Mouse (Mus musculus): ENCODE results near the gene Scn1b. TPM values are rescaled to one million over a fixed set of nuclear protein-coding genes. Genes with fewer than 3 reads are reported as not detected.

The Scn1b gene
- total RNA-seq, 4 experiments from 2014 or later: 14.2 to 27.2 (median 18.9) TPM

DNA sequence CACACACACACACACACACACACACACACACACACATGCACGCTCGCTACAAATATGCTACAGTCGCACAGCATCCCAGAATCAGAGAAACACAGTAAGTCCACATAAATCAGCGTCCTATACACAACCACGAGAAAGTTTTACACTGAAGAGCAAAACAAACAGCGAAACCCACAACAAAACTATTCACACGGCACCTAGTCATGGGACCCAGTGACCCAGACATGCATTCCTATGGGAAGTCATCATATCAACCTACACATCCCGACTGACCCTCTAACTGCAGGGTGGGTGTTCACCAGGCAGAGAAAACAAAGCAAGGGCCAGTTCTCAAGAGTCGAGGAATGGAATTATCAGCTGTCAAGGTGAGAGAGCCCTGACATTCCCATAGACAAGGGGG is 22.5 kb upstream of the Scn1b start:
- no peak for DNase-seq

GRCm38 (mm10) chr7:31148756-31149155 is 22.0 kb upstream of the Scn1b start:
- no peak for DNase-seq

GRCm38 (mm10) chr7:31148086-31148485 is 21.3 kb upstream of the Scn1b start:
- DNase-seq: no peak

GRCm38 (mm10) chr7:31145596-31146160 is 18.9 kb upstream of the Scn1b start:
- no peak for DNase-seq

DNA sequence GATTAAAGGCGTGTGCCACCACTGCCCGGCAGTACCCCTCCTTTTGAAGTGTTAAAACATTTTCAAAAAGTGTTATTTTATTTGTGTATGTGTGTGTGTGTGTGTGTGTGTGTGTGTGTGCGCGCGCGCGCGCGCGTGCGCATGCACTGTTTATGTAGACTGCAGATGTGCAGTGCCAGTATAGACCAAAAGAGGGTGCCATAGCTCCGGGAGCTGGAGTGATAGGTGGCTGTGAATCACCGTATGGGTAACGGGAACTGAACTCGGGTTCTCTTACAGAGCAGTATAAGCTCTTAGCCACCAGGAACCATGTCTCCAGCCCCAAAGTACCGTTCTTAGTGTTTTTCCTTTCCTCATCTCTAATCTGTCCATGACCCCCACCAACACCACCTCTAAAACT is 18.1 kb upstream of the Scn1b start:
- no peak for DNase-seq

DNA sequence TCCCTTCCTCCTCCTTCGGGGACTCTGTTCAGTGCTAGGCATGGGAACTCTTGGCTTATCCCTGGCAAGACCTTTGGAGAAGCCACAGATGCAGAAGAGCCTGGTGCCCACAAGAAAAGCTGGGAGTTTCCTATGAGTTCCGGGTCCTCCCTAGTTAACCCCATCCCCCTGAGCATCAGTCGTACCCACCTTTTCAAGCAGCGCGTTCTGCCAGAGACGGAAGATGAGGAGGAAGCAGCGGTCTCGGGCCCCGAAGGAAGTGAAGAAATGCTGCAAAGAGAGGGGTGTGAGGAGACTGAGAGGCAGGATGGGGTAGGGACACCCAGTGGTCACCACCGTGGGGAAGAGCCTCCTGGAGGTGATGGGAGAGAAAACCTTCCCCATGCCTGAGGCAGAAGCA is 14.1 kb upstream of the Scn1b start:
- DNase-seq: no peak

- DNase-seq: no peak
These were observed 13.5 kb upstream of the Scn1b start for GRCm38 (mm10) chr7:31140302-31140701.

GRCm38 (mm10) chr7:31139765-31140164 is 13.0 kb upstream of the Scn1b start:
- DNase-seq: no peak

DNA sequence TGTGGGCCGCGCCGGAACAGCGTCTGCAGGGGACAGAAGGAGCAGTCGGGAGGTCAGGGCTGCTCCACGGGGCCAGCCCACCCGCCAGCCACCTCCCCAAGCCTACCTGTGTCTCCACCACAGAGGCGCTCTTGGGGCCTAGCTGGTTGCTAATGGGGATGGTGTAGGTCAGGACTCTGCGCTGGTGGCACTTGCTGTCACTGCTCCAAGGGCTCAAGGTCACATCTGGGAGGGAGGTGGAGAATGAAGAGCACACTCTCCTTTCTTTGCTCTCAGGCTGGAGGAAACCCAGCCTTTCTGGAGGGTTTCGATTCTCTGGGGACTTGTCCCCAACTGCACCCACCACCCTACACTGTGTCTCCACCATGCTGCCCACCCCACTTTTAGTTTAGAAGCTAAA is 8.9 kb upstream of the Scn1b start:
- no peak for DNase-seq

DNA sequence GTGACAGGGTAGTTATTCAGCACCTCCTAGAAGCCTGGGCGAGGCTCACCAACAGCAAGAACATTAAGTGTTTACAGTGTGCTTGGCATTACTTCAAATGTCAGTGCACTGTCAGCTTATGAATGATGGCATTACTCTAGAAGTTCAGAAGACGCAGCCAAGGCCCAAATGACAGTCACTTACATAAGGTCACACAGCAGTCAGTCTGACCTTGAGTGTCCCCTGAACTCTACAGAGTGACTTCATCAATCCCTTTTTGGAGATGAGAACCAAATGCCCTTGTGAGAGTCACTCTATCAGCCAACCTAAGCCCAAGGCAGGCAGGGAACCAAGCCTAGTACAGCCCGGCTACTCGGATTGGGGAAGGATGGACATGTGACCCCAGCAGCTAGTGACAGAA is 5.1 kb upstream of the Scn1b start:
- no peak for DNase-seq

DNA sequence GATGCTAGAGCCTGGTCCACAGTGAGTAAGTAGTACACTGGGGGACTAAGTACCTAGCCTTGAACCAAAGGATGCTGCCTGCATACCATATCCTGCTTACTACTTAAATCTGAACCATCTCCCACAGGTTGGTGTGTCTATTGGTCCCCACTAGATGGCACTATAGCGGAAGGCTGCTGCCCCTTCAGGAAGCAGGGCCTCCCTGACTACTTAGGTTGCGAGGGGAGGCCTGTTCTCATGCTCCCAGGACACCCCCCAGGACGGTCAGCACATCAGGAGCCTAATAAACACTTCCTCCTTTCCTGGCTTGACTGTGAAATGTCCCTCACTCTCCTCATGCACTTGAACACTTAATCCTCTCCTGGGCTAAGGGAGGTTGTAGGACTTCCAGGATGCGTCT is 4.0 kb upstream of the Scn1b start:
- DNase-seq: no peak

GRCm38 (mm10) chr7:31130197-31130596 is 3.4 kb upstream of the Scn1b start:
- no peak for DNase-seq

DNA sequence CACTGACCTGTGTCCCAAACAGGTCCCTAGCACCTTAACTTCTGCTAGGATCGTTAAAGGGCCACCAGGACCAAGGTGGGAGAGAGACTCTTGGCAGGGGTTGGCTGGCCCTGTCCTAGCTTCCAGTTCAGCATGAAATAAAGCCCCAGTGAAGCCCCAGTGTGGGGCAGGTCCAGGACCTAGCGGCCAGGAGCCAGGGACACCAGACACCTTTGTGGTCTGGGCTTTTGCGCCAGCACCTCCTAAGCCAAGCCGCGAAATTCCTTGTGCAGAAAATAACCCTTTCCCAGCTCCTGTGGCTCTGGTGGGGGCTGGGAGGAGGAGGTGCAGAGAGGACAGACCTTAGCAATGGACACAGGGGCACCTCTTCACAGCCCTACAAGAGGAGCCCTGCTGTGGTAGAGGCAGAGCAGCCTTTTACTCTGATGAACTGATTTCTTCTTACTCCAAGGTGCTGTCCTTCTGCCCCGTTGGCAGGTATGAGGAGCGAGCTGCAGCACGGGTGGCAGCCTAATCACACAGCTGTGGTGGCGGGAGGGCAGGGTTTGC is 1.4 kb upstream of the Scn1b start:
- DNase-seq: no peak

- no peak for DNase-seq
These were observed 522 bp downstream of the Scn1b start for GRCm38 (mm10) chr7:31126211-31126751.

GRCm38 (mm10) chr7:31125116-31125515 is 1.7 kb downstream of the Scn1b start:
- DNase-seq: no peak

DNA sequence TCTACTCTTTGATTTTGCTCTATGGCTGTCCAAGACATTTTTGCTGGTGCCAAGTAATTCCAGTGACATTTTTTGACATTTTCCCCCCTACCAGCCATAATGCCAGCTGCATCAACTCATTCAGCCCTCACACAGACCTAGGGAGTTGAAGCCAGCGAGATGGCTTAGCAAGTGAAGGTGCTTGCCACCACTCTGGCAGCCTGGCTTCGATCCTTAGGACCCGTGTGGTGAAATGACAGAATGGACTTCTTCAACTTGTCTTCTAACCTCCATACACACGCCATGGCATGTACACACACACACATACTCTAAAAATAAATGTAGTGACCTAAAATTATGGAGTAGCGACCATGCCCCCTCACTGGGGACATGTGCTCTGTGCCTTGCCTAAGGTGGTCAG is 2.4 kb downstream of the Scn1b start:
- no peak for DNase-seq

DNA sequence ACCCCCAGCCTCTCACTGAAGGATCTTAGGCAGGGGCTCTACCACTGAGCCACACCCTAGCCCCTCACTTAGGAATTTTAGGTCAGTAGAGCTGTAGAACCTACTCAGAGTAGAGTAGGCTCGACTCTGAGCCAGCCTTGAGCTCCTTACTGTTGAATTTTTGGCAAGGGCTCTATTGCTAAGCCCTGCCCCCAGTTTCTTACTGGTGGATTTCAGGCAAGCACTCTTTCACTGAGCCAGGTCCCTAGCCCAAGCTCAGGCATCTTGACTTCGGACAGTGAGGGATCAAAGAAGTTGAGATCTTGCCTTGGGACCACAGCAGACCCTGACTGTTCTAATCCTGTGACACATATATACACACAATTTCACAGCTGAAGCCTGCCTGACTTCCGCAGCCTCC is 3.1 kb downstream of the Scn1b start:
- DNase-seq: no peak

GRCm38 (mm10) chr7:31122641-31123631 is 3.9 kb downstream of the Scn1b start:
- no peak for DNase-seq

GRCm38 (mm10) chr7:31119556-31119955 is 7.2 kb downstream of the Scn1b start:
- no peak for DNase-seq

- no peak for DNase-seq
These were observed 8.3 kb downstream of the Scn1b start for GRCm38 (mm10) chr7:31118486-31118885.

DNA sequence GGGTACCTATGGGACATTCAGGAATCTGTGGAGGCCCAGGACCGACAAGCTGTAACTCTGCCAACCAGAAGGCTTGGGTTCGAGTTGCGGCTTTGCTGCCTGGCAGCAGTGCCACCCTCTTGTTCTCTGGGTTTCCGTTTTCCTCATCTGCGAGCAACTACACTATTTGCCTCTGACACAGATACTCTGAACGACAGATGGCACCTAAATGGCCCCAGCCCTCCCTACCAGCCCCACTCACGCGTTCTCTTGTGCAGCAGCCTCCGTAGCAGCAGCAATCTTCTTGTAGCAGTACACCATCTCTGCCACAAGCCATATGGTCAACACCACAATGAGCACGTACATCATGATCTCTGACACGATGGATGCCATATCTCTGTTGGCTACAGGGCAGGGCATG is 9.3 kb downstream of the Scn1b start:
- DNase-seq: no peak

GRCm38 (mm10) chr7:31116721-31117145 is 10.1 kb downstream of the Scn1b start:
- DNase-seq: no peak

DNA sequence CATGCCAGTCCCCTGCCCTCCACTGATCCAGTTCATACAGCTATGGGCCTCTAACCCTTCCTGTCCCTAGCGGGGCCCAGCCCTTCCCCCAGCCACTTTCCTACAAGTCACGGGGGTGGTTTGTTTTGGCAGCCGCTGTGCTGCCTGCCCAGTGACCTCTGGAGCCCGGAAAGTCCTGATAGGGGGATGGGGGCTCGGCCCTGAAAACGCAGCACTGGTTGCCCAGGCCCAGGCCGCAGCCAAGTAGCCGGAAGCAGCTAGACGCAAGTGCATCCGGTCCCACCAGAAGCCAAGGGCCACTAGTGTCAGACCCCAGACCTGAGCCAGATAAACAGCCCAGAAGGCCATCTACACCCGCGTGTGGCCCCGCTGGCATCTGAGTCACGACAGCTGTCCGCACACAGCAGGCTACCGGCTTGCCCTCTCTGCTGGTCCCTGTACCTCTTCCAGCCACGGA is 11.2 kb downstream of the Scn1b start:
- DNase-seq: peak; percentile 72

All from adrenal gland, adult 8-10 months (tissue).